Mouse (Mus musculus) kidney, adult 2 months (tissue): ENCODE results near the gene Cbfa2t3.

Experiments
- CTCF ChIP-seq: fragments of 200-500 bp; conservative IDR thresholded peaks from 2 replicates; pipeline ENCODE4 v1.5.1; 2011; ENCODE audit warnings: low read depth, mild to moderate bottlenecking, control low read depth, low read length, moderate library complexity, mixed read lengths; ENCODE audit not compliant: insufficient read depth, insufficient read length
- POLR2A ChIP-seq: fragments of 200-500 bp; IDR thresholded peaks from one replicate; pipeline ENCODE4 v1.6.1; 2011; ENCODE audit warnings: low read depth, low read length, control low read depth

- TF ChIP-seq CTCF (no peak), POLR2A (no peak)
Measured at GRCm38 (mm10) chr8:122626896-122627295, 72.0 kb downstream of the Cbfa2t3 start.
